Mouse (Mus musculus) ZHBTc4 (cell line): ENCODE data around the gene Mgrn1.
A peak's percentile ranks its signal among the peaks of the same experiment; 100 is the strongest.

Experiments used
- DNase-seq: peaks from one replicate; pipeline ENCODE4 v3.0.0-alpha.2; 2011; ENCODE audit warnings: low read depth, low spot score

Mgrn1 gene

GRCm38 (mm10) chr16:4940311-4940850 is 54.3 kb downstream of the Mgrn1 start:
- no peak for DNase-seq

DNA sequence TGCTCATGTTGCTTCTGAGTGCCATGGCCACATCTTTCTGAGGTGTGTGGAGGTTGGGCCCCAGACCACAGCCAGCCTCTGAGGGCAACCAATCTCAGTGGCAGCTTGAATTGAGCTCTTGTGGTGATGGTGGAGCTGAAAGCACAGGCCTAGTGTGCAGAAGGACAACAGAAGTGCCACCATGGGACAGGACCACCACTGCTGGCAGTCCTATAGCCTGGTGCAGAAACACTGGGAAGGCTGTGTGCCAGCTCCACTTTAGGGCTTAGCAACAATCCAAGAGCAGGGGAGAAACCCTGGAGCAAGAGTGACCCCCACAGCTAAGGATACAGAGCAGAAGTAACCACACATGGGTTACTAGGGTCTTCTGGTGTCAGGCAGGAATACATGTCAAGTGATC is 55.0 kb downstream of the Mgrn1 start:
- DNase-seq: no peak

DNA sequence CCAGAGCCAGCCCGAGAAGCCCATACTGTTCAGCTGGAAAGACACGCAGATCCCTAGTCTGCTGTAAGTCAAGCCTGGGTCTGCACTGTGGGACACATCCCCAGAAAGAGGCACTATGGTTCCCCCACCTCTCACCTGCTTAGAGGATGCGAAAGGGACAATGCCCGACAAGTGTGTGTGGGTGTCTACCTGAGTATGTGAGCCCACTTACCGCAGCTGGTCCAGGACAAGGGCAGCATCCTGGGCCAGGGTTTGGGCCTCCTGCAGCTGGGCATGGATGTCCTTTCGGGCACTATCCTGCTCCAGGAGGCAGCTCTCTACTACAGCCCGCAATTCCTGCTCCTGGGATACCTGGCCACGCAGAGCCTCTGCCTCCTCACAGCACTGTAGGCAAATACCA is 56.8 kb downstream of the Mgrn1 start:
- DNase-seq: no peak

DNA sequence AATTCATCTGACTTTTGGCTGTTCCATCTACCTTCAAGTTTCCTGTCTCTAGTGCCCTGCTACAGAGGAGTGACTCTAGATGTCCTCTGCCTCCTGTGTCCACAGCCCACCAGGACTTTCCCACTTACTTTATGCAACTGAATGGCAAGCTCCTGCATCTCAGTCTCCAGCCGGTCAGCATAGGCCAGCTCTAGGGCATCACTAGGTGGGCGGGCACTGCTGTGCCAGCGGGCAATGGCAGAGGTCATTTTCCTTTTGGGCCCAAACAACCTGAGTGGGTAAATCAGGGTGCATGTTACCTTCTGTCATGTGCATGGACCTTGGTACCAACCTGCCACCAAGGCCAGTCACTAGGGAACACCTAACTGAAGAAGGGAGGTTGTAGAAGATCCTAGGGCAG is 57.4 kb downstream of the Mgrn1 start:
- no peak for DNase-seq

DNA sequence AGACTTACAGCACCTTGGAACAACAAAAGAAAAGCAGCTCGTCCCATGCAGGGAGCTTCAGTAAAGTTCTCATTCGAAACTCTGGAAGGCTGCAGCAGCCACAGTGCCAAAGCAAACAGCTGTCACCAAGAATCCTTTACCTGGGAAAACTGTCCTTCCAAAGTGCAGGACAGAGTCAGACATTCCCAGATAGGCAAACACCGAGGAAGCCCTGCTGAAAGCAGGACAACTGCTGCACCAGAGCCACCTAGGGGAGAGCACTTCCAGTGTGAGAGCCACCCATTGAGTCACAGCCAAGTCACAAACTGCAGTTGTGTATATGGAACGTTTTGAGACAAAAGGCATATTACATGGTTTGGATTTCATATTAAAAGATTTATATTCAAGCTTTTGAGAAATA is 59.4 kb downstream of the Mgrn1 start:
- no peak for DNase-seq

DNA sequence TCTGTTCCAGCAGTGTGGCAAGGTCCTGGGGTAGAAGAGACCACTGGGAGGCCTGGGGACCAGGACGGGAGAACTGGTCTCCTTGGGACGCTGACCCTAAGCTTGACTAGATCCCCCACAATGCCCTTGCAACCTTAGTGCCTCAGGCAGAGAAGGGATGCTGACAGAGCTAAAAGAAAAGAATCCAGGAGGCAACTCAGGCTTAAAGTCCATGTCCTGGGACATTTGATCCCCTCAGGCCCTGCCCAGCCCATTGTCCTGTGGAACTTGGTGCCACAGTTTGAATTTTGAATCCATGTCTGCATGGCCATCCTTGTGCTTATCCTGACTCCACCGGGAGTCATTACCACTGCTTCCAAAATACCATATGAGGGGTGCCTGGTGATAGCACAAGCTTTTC is 60.1 kb downstream of the Mgrn1 start:
- DNase-seq: no peak

DNA sequence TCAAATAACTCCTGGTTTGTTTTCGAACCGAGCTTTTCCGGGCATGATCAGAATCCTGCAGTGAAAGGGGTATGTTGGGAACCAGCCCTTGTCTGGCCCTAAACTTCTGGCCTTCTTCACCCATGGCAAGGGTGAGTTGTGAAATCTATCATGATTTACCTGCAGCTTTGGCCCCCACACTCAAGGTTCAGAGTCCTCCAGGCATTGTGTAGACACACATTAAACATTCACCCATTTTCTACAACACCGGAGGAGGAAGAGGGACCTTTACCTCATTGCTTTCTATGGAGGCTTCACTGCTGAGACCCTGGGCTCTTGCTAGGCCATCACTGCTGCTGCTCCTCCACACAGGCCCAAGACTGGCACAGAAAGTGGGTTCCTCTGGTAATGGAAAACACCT is 61.3 kb downstream of the Mgrn1 start:
- DNase-seq: no peak

GRCm38 (mm10) chr16:4956609-4957008 is 70.6 kb downstream of the Mgrn1 start:
- DNase-seq: no peak

GRCm38 (mm10) chr16:4957446-4957845 is 71.4 kb downstream of the Mgrn1 start:
- no peak for DNase-seq

DNA sequence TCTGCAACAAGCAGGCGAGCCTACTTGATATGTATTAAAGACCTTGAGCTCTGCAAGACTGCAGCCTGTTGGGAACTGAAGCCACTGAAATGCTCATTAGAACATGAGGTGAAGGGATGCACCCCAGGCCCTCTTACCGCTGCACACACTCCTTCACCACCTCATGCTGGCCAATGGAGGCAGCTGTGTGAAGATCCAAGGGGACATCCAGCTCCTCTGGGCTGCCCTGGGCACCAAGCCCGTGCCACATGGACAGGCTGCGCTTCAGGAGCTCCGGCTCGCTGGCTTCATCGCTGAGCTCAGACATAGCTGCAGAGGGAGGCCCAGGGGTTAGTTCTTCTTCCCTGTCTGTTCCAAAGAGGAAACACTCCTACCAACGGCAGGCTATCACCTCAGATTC is 74.2 kb downstream of the Mgrn1 start:
- no peak for DNase-seq

- peak; percentile 21 for DNase-seq
Measured at GRCm38 (mm10) chr16:4963346-4963745, 77.3 kb downstream of the Mgrn1 start.

GRCm38 (mm10) chr16:4963797-4964709 is 78.0 kb downstream of the Mgrn1 start, which contains the start of gene Anks3:
Gene Anks3, minus strand, starts transcription at chr16:4964205.
- peak; percentile 98 for DNase-seq

- DNase-seq: no peak
Measured at GRCm38 (mm10) chr16:4964731-4965391, 78.8 kb downstream of the Mgrn1 start.

GRCm38 (mm10) chr16:4965392-4966129 is 79.5 kb downstream of the Mgrn1 start:
- no peak for DNase-seq

DNA sequence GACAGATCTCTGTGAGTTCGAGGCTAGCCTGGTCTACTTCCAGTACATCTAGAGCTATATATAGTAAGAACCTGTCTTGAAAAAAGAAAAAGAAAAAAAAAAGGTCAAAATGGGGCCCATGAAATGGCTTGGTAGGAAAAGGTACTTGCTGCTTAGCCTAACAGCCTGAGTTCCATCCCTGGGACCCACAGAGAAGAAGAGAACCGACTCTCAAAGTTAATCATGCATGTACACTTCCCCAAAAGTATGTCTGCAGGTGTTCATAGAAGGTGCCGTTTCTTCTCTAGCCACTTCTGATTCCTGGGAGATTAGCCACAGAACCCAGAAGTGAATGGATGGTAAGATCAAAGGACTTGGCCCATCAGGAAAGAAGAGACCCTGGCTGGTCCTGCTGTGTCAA is 82.4 kb downstream of the Mgrn1 start:
- DNase-seq: no peak

DNA sequence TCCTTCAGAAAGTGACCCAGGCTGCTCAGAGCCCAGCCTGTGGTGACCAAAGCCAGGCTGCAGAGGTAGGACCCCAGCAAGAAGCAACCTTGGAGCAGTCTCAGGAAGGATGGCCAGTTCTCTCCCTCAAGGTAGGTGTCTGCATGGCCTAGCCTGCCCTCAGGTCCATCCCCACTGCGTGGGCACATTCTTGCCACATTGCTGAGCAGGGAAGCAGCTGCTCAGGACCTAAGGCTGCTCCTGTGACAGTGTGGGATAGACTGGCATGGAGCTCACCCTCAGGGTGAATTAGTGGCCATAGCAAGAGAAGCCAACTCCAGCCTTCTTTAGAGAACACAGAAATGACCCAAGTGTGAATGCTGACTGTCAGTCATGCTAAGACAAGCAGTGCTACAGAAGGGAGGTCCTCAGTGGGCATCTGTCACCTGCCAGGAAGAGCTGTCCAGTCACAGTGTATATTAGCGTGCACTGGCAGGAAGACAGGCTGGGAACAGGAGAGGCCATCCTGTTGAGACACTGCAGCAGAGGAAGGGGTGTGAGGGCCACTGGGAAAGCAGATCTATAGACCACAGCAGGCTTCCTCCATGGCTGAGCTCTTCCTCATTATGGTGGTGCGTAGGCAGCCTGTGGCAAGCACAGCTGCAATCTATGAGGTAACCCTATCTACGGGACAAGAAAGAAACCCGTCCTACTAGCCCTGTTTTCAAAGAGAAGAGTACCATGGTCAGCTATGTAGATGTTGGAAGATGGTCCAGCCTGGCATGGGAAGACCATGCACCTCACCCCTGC is 83.2 kb downstream of the Mgrn1 start:
- no peak for DNase-seq

DNA sequence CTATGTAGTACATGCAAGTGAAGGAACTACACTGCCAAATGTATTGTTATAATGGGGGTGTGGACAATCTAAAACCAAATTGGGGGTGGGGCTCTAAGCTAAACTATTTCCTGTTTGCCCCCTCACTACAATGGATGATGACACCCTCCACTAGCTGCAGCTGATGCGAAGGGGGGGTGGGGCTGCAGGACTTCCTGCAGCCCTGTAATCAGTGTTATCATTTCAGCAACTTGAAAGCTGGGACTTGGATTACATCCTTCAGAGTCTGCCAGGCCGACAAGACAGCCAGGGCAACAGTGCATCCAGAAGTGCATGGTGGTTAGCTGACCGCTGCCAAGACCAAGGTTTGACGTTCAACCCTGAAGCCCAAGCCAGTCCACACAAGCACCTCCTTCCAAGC is 85.6 kb downstream of the Mgrn1 start:
- peak; percentile 41 for DNase-seq

GRCm38 (mm10) chr16:4974521-4974920 is 88.5 kb downstream of the Mgrn1 start:
- no peak for DNase-seq

GRCm38 (mm10) chr16:4976180-4976579 is 90.1 kb downstream of the Mgrn1 start:
- no peak for DNase-seq

GRCm38 (mm10) chr16:4978275-4979051 is 92.4 kb downstream of the Mgrn1 start:
- DNase-seq: no peak
